Mouse (Mus musculus) liver, embryonic 14.5 days (tissue): ENCODE results near the gene Foxj2.

Experiments used
- CTCF ChIP-seq: IDR thresholded peaks from 2 replicates; pipeline ENCODE4 v1.5.1; 2016; ENCODE audit warnings: antibody characterized with exemption, low read depth, control low read depth
- EP300 ChIP-seq: IDR thresholded peaks from 2 replicates; pipeline ENCODE4 v1.6.1; 2016; ENCODE audit warnings: antibody characterized with exemption, low read depth

- TF ChIP-seq CTCF (no peak), EP300 (no peak)
Observed at GRCm38 (mm10) chr6:122874720-122875389, 55.1 kb downstream of the Foxj2 start.
